14 mouse cellular contexts compared by ENCODE assay signal in the genomic region with DNA sequence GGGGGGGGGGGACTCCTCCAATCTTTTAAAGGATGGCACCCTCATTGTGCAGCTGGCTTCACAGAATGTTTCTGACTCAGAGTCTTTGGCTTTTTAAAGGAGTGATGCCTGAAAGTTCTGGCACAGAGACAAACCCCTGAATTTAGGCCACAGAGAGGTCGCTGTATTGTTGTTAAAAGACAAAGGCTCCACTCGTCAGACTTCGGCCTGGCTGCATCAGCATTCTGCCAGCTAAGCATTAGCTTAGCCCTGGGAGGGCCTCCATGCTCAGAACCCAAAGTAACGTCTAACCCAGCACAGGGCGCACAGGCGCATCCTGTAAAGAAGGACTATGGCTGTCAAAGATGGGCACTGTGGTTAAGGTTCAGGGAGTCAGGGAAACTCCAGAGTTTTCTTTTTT.
A peak's percentile ranks its signal among the peaks of the same experiment; 100 is the strongest.
DNase-seq lines count a peak whose midpoint lies in the region; ATAC-seq and TF ChIP-seq lines count a peak whose summit lies in the region.
"Had no signal": no experiment of that assay in that cellular context is flagged by ENCODE, and none has a peak within 500 bp of the region (broad histone marks: within the 10 kb centered on the region; RNA-seq: fewer than 3 reads in every experiment).

No protein-coding gene starts in this region.

- dilution Hi-C loops in CH12.LX (cut with MboI; ENCODE audit: extremely low pct_ligation_motif_present, extremely low pct_unique_long_range_greater_than_20kb, low sequenced_read_pairs), result no loop called here

- no peak for ATAC-seq in heart, embryonic 13.5 days (ENCODE audit: extremely low read depth, insufficient number of reproducible peaks, low FRiP score, low TSS enrichment)
- no peak for ATAC-seq in hindbrain, postnatal 0 days
- ATAC-seq: Patski had no signal

- H3K27ac ChIP-seq in heart, embryonic 13.5 days (replicated peaks), result peak overlapping the region; percentile 68
- H3K27ac ChIP-seq in CH12.LX (ENCODE audit: insufficient read depth, low read depth), result no peak overlapping the region
- no peak overlapping the region for H3K27ac ChIP-seq in hindbrain, postnatal 0 days
- H3K27ac ChIP-seq: embryonic facial prominence, embryonic 15.5 days; kidney, postnatal 0 days had no signal

- WGBS in heart, embryonic 13.5 days, result 44% methylated on average over 6 of the region's 6 CpGs
- 25% methylated on average over 6 of the region's 6 CpGs for WGBS in hindbrain, postnatal 0 days

- peaks cover 69% of the 10 kb centered on the region for H3K4me1 ChIP-seq in heart, embryonic 13.5 days
- H3K4me1 ChIP-seq in CH12.LX (ENCODE audit: control insufficient read depth in 1 of 2, insufficient read depth in 2 of 2), result peaks cover 3 to 24% of the 10 kb centered on the region in 2 experiments
- peaks cover 8% of the 10 kb centered on the region for H3K4me1 ChIP-seq in hindbrain, postnatal 0 days (ENCODE audit: insufficient read depth, low read length)

- intact Hi-C loops in heart, postnatal 14 days (cut with DNase I), result no loop called here

- H3K79me2 ChIP-seq in CH12.LX (replicated peaks; ENCODE audit: control insufficient read depth, extremely low read depth, insufficient read depth, poor library complexity, severe bottlenecking), result no peaks in the 10 kb centered on the region

- no peak for TF ChIP-seq CTCF in CH12.LX (conservative IDR thresholded peaks at IDR 0.05 in 1 of 2, IDR thresholded peaks at IDR 0.05 in 1 of 2; ENCODE audit: low read depth in 2 of 2, low read length in 2 of 2)
- no peak for TF ChIP-seq CTCF in hindbrain, postnatal 0 days (IDR thresholded peaks at IDR 0.05; ENCODE audit: low read depth)

- H3K9me3 ChIP-seq in heart, embryonic 13.5 days, result no peaks in the 10 kb centered on the region
- no peaks in the 10 kb centered on the region for H3K9me3 ChIP-seq in CH12.LX (replicated peaks; ENCODE audit: low read length)
- no peaks in the 10 kb centered on the region for H3K9me3 ChIP-seq in hindbrain, postnatal 0 days (ENCODE audit: low read length)
- H3K9me3 ChIP-seq: embryonic facial prominence, embryonic 15.5 days had no signal

- no peak for TF ChIP-seq RAD21 in CH12.LX (IDR thresholded peaks at IDR 0.05; ENCODE audit: low read depth, low read length)

- no peak overlapping the region for H3K4me3 ChIP-seq in heart, embryonic 13.5 days
- no peak overlapping the region for H3K4me3 ChIP-seq in CH12.LX (replicated peaks in 1 of 3; ENCODE audit: low read depth in 2 of 3, low read length in 2 of 3, poor library complexity in 1 of 3)
- no peak overlapping the region for H3K4me3 ChIP-seq in hindbrain, postnatal 0 days (ENCODE audit: low read length)
- H3K4me3 ChIP-seq: embryonic facial prominence, embryonic 15.5 days had no signal

- in situ Hi-C loops in CH12.LX (cut with MboI; ENCODE audit: low pct_ligation_motif_present, low pct_unique_long_range_greater_than_20kb, low sequenced_read_pairs), result no loop called here

- no peak overlapping the region for H3K4me2 ChIP-seq in heart, embryonic 13.5 days
- H3K4me2 ChIP-seq in CH12.LX (ENCODE audit: insufficient read depth, low read depth, poor library complexity, severe bottlenecking), result peak overlapping the region; percentile 1; the same call in 1 of the 2 replicates
- H3K4me2 ChIP-seq in hindbrain, postnatal 0 days (ENCODE audit: low read depth, low read length), result no peak overlapping the region
- H3K4me2 ChIP-seq: embryonic facial prominence, embryonic 15.5 days had no signal

- TF ChIP-seq EP300 in CH12.LX (IDR thresholded peaks at IDR 0.05; ENCODE audit: low read length), result no peak

- DNase-seq in heart, postnatal 14 days, result no peak
- no peak for DNase-seq in CH12.LX (ENCODE audit: extremely low read depth)
- peak; percentile 52 for DNase-seq in brain, adult 2 months (ENCODE audit: low read depth, low spot score)
- peak; percentile 25 for DNase-seq in hindbrain, postnatal 0 days (ENCODE audit: low spot score)
- no peak for DNase-seq in urinary bladder, postnatal 10 days (ENCODE audit: low spot score)
- DNase-seq in adrenal gland, postnatal 14 days, result no peak
- DNase-seq in kidney, adult 18-20 months, result no peak
- DNase-seq: cerebellum, postnatal 14 days; liver; lung, adult 2 months had no signal

- H3K27me3 ChIP-seq in heart, embryonic 13.5 days (replicated peaks), result no peaks in the 10 kb centered on the region
- H3K27me3 ChIP-seq in CH12.LX (replicated peaks), result no peaks in the 10 kb centered on the region
- H3K27me3 ChIP-seq in hindbrain, postnatal 0 days (ENCODE audit: insufficient read depth, low read length), result no peaks in the 10 kb centered on the region
- H3K27me3 ChIP-seq: embryonic facial prominence, embryonic 15.5 days; Patski had no signal

- H3K9ac ChIP-seq in heart, embryonic 13.5 days, result peak overlapping the region; percentile 44
- 0 out of 2 replicates have a peak overlapping the region, but pooled peaks have one; percentile 1 for H3K9ac ChIP-seq in CH12.LX (ENCODE audit: insufficient read depth, low read depth)
- H3K9ac ChIP-seq in hindbrain, postnatal 0 days (replicated peaks; ENCODE audit: low read length), result no peak overlapping the region
- H3K9ac ChIP-seq: embryonic facial prominence, embryonic 15.5 days had no signal

- H3K36me3 ChIP-seq in heart, embryonic 13.5 days, result no peaks in the 10 kb centered on the region
- H3K36me3 ChIP-seq in CH12.LX (replicated peaks in 1 of 2; ENCODE audit: control insufficient read depth in 1 of 2, insufficient read depth in 1 of 2, low read length in 1 of 2), result peaks cover 0 to 23% of the 10 kb centered on the region in 2 experiments
- no peaks in the 10 kb centered on the region for H3K36me3 ChIP-seq in hindbrain, postnatal 0 days (ENCODE audit: insufficient read depth, low read length)
- H3K36me3 ChIP-seq: embryonic facial prominence, embryonic 15.5 days had no signal

- no peak for TF ChIP-seq POLR2A in CH12.LX (IDR thresholded peaks at IDR 0.05; ENCODE audit: low read depth, low read length)

TF ChIP-seq in CH12.LX, 34 proteins besides CTCF, POLR2A, EP300 and RAD21:
- no peak for TF ChIP-seq TBP (conservative IDR thresholded peaks at IDR 0.05; ENCODE audit: low read depth, low read length)
- TF ChIP-seq USF2 (conservative IDR thresholded peaks at IDR 0.05; ENCODE audit: low read depth, low read length), result no peak
- no peak for TF ChIP-seq NELFE (IDR thresholded peaks at IDR 0.05; ENCODE audit: low read depth, low read length)
- TF ChIP-seq JUND (conservative IDR thresholded peaks at IDR 0.05; ENCODE audit: low read depth, low read length), result no peak
- TF ChIP-seq ETS1 (conservative IDR thresholded peaks at IDR 0.05; ENCODE audit: low read depth, low read length), result no peak
- TF ChIP-seq HCFC1 (IDR thresholded peaks at IDR 0.05; ENCODE audit: low read depth, low read length), result no peak
- TF ChIP-seq IRF4 (IDR thresholded peaks at IDR 0.05; ENCODE audit: low read depth, low read length), result no peak
- no peak for TF ChIP-seq ZNF384 (IDR thresholded peaks at IDR 0.05; ENCODE audit: low read depth, low read length)
- TF ChIP-seq SMC3 (IDR thresholded peaks at IDR 0.05; ENCODE audit: low read depth, low read length), result no peak
- TF ChIP-seq JUN (IDR thresholded peaks at IDR 0.05; ENCODE audit: insufficient read depth, low read depth, low read length), result no peak
- no peak for TF ChIP-seq MYC (IDR thresholded peaks at IDR 0.05; ENCODE audit: low read depth, low read length)
- no peak for TF ChIP-seq TCF12 (IDR thresholded peaks at IDR 0.05; ENCODE audit: low read depth, low read length)
- TF ChIP-seq GABPA (IDR thresholded peaks at IDR 0.05; ENCODE audit: insufficient replicate concordance, low read depth, low read length), result no peak

Comparison
In these comparisons a context has a peak if more than half of its experiments do, and no peak if none do; other contexts are left out.
1. DNase-seq: peak in brain, adult 2 months (single experiment) and hindbrain, postnatal 0 days (single experiment); none in heart, postnatal 14 days (0 of 2), CH12.LX (single experiment), urinary bladder, postnatal 10 days (single experiment), adrenal gland, postnatal 14 days (single experiment) and kidney, adult 18-20 months (single experiment).